Mouse (Mus musculus): ENCODE measurements around the gene Gpatch8.

Gpatch8 gene

DNA sequence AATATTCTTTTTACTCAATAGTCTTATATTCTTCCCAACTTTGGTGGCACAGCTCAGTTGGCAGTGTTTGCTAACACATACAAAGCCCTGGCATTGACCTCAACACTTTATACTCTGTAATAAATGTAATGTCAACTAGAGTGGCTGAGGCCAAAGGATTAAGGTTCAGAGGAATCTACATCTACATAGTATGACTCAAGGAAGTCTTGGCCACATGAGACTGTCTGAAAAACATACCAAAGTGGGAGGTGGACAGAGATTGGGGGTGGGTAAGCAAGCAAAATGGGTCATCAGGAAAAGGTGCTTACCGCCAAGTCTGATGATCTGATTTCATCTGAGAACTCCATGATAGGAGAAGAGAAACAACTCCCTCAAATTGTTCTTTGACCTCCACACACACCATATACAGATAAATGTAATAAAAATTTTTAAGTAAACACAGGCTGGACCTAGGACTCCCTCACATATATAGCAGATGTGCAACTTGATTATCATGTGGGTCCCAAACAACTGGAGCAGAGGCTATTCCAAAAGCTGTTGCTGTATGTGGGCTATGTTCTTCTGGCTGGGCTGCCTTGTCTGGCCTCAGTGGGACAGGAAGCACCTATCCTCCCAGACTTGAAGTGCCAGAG is 41.3 kb downstream of the Gpatch8 start:
- in situ Hi-C loops (cut with MboI, MseI): no loop called here

DNA sequence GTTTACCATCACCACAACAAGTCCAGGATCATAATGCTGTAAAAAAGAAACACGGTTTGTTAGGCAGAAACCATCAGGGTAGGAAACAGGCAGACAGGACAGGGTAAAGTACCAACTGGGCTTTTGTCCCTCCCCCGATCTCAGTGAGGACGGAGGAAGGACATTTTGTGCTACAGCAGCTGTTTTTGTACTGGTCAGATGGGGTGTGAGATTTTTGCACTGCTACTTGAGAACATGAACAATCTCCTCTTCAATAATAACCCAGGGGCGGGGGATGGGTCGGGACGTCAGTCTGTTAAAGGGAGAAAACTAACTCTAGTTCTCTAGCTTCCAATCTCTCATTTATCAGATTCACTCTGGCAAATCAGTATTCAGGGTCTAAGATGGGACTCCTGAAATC is 46.0 kb downstream of the Gpatch8 start:
- in situ Hi-C loops (cut with MboI, MseI): no loop called here

DNA sequence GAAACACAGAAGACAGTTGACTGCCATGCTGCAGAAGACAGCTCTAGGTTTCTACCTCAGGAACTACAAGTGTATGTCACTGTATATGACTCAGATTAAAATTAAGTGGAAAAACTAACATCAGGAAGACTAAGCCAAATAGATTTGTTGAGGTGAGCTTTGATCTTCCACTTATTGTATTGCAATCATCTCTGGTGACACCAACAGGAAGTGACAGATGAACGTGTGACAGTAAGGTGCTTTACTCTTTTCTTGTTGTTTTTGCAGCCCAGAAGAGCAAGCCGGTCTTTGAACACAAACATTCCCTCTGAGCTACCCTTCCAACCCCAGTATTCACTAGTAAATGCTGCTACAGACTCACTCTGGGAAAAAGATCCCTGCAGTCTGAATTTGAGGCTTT is 59.5 kb downstream of the Gpatch8 start:
- in situ Hi-C loops (cut with MboI, MseI): loop anchor here in 1 of 2 experiments (5.0 kb wide), 1 partner anchor 81 kb away; the partner anchor contains the start of gene Gm11627

DNA sequence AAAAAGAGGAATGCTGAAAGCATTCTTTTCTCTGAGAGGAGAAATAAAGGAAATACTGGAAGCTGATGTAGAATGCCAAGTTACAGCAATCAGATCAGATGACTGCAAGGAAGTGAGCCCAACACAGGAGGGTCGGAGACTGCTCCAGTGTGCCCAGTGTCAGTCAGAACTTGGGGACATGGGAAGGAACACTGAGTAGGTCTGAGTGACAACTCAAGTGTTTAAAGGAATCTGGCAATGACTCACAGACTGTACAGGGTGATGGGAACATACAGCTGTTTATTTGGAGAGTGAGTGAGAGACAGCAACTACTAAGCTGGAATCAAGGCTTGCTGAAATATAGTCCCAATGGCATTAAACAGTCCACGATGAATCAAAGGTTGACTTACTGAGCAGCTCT is 60.0 kb downstream of the Gpatch8 start:
- in situ Hi-C loops (cut with MboI, MseI): loop anchor here in 1 of 2 experiments (5.0 kb wide), 1 partner anchor 81 kb away; the partner anchor contains the start of gene Gm11627

DNA sequence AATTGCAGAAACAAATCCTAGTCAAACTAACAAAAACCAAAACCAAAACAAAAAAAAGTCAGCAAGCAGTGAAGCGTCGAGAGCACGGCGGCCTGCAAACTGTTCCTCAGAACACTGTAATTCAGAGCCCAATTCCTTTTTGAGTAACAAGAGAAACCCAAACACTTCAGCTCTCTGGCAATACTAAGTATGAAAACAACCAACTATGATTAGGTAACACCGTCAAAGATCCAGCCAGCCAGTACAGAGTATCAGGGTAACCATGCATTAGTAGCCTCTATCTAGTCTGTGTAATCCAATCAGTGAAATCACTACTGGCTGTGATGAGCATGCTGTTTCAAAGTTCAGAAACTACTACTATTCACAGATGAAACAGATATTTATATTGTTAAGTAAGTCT is 60.5 kb downstream of the Gpatch8 start:
- in situ Hi-C loops (cut with MboI, MseI): loop anchor here in 1 of 2 experiments (5.0 kb wide), 1 partner anchor 82 kb away; the partner anchor contains the start of gene Gm11627

DNA sequence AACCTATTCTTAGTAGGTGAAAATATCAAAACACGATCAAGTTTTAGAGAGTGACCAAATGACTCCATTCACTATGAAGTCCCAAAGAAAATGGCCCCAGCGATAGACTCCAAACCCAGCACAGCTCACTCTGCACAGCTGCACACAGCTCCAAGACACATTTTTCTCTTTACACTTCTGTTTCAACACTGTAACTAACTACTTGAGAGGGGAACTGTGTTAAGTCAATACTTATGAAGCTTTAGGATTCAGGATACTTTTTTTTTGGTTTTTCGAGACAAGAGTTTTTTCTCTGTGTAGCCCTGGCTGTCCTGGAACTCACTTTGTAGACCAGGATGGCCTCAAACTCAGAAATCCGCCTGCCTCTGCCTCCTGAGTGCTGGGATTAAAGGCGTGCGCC is 61.1 kb downstream of the Gpatch8 start:
- in situ Hi-C loops (cut with MboI, MseI): loop anchor here in 1 of 2 experiments (5.0 kb wide), 1 partner anchor 82 kb away; the partner anchor contains the start of gene Gm11627

DNA sequence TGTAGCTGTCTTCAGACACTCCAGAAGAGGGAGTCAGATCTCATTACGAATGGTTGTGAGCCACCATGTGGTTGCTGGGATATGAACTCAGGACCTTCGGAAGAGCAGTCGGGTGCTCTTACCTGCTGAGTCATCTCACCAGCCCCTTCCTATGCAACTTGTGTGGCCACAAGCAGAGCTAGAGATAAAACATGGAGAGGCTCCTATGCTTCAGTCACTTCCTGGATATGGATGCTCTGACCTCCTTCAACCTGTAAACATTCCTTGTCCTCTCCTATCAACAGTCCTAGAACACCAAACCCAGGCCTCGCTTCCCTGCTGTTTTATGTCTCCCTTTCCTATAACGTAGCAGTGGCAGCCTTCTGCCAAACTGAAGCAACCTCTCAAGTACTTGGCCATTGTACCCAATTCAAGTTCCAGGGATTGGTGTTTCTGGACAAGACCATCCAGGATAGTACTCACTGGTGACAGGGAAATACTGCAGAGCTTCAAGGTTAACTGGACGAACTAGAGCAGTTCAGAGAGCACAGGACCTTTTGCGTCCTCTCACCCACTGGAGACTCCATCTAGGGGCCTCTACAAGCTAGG is 62.0 kb downstream of the Gpatch8 start:
- in situ Hi-C loops (cut with MboI, MseI): no loop called here

DNA sequence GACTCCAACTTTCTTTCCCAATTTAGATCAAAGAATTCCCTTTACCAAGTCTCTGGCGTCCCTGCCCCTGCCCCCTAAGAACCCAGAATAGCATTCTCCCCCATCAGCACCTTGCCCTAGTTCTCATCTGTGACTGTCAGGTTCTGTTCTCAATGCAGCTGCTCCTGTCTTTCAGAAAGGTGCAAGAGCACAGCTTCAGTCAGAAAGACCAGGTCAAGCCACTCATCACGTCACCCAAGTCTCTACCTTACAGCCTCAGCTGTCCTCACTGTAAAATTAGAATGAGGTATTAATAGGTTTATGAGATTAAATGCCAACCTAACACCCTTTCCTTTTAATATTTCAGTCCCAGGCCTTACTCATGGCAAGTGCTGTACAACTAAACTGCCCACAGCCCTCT is 63.0 kb downstream of the Gpatch8 start:
- in situ Hi-C loops (cut with MboI, MseI): no loop called here

DNA sequence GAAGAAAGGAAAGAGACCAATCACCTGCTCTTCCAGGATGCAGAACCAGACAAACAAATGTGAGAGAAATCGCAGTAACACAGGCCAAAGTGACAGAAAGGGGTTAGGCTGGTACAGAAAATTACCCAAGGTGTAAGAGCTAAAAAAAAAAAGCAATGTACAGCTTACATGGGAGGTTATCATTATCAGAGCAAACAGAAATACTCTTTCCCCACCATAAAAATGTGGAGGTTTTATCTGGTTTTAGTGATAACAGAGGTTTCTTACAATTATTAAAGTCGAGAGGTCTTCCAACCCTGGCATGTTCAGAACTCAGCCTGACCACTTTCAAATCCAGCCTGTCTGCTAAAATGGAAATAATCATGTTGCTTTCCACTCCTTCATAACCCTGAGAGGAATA is 68.3 kb downstream of the Gpatch8 start:
- in situ Hi-C loops (cut with MboI, MseI): loop anchor here in 1 of 2 experiments (5.0 kb wide), 1 partner anchor 94 kb away; no protein-coding TSS in a partner anchor

DNA sequence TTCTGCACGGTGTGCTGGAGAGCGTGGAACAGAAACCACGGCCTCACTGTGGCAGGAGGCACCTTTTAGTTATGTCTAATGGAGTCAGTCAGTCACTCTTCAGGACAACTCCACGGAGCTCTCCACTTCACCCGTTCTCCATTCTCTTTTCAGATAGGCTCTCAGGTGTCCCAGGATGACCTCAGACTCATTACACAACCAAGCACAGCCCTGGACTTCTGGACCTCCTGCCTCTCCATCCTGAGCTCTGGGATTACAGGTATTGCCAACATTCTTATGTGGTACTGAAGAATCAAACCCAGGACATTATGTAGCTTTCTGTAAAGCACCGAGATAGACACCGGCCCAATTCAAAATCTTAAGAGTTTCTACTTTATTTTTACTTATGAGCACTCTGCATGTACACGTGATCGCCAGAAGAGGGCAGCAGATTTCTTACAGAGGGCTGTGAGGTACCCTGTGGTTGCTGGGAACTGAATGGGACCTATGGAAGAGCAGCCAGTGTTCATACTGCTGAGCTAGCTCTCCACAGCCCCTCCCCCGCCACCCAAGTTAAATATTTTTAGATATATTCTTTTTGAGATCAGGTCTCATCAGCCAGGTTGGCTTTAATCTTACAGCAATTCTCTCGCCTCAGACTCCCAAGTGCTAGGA is 69.3 kb downstream of the Gpatch8 start:
- in situ Hi-C loops (cut with MboI, MseI): loop anchor here in 1 of 2 experiments (5.0 kb wide), 1 partner anchor 95 kb away; no protein-coding TSS in a partner anchor

DNA sequence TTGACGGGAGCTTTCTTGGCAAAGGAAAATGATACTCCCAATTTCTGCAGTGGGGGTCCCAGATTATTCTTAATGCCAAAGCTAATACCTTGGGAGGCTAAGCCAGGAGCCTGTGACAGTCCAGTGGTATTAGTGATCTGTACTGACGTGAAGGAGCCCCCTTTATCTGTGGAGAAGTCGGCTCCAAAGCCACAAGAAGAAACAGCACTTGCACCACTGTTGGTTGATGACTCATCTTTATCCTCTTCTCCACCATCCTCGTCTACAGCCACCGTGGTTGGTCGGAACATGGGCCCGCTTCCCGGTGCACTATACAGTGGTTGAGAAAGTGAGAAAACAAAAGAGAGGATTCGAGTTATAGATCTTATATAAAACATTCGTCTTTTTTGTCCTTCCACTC is 74.4 kb downstream of the Gpatch8 start:
- in situ Hi-C loops (cut with MboI, MseI): no loop called here

DNA sequence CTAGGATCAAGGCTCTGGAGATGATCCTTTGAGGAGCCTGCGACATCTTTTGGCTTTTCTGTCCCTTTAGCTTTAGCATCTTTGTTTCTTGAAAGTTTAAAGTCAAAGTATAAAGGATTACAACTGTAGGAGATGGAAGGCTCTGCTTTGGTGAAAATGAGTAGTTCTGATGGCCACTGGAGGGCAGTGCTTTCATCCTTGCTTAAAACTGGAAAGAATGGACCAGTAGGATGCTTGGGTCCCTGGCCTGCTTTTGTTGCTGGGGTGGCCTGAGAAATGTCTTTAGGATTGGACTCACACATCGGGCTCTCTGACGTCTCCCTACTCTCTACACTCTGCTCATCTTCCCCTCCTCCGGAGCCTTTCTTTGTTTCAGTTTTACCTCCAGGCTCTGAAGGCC is 75.3 kb downstream of the Gpatch8 start:
- in situ Hi-C loops (cut with MboI, MseI): no loop called here

DNA sequence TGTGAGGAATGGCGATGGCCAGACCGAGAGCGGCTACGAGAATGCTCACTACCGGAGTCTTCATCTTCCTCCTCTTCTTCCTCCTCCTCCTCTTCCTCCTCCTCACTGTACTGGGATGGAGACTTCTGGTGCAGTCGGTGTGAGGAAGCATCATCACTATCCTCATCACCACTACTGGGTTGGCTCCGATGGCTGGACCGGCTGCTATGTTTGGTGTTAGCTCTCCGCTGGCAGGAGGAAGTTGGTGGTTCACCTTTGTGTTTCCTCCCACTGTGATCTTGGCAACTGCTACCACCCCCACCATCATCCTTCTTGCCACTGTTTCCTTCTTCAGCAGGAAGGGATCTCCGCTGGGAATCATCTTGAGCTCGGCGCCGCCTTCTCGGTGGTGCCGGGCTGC is 76.1 kb downstream of the Gpatch8 start:
- in situ Hi-C loops (cut with MboI, MseI): no loop called here

DNA sequence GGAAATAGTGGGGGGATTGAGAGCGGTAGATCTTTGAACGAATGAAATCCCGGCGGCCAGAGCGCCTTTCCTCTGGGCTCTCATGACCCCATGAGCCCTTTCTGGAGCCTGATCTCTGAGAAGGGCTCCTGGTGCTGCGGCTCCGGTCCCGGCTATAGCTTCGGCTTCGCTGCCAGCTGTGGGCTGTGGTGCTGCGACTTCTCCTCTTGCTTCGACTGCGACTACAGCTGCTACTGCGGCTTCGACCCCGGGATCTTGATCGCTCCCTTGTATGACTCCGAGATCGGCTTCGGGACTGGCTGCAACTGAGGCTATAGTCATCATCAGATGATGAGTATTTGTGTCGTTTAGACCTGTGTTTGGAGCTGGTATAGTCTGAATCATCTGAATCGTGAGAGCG is 76.6 kb downstream of the Gpatch8 start:
- in situ Hi-C loops (cut with MboI, MseI): no loop called here

DNA sequence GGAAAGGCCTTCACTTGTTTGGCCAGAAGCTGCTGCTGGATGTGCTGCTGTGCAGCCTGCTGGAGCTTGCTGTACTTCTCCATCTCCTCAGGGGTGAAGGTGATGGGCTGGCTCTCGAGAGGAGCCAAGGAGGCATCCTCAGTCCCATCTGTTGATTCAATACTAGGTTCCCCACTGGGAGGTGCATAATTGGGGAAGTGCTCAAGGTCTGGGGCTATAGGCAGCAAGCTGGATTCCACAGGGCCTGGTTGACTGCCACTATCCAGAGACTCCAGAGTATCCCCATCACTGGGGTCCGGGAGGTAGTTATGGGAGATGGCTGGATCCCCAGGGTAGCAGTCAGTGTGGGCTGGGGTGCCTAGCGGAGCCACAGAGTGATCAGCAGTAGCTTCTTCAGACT is 77.5 kb downstream of the Gpatch8 start:
- in situ Hi-C loops (cut with MboI, MseI): no loop called here

DNA sequence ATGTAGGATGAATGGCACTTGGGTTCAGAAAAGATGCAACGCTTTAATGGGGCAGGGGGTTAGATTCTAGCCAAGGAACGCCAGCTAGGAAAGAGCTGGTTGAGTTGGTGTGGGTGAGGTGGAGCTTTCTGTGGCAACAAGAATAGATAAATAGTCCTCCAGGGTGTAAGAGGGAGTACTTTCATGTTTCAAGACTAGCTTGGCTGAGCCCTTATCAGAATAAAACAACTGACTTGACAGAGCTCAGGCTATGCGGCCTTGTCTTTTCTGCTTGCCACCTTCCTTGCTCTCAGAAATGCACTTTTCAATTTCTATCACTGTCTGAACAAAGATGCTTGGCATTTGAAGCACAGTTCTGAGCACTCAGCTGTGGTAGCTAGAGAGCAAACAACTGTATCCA is 81.2 kb downstream of the Gpatch8 start:
- in situ Hi-C loops (cut with MboI, MseI): no loop called here

DNA sequence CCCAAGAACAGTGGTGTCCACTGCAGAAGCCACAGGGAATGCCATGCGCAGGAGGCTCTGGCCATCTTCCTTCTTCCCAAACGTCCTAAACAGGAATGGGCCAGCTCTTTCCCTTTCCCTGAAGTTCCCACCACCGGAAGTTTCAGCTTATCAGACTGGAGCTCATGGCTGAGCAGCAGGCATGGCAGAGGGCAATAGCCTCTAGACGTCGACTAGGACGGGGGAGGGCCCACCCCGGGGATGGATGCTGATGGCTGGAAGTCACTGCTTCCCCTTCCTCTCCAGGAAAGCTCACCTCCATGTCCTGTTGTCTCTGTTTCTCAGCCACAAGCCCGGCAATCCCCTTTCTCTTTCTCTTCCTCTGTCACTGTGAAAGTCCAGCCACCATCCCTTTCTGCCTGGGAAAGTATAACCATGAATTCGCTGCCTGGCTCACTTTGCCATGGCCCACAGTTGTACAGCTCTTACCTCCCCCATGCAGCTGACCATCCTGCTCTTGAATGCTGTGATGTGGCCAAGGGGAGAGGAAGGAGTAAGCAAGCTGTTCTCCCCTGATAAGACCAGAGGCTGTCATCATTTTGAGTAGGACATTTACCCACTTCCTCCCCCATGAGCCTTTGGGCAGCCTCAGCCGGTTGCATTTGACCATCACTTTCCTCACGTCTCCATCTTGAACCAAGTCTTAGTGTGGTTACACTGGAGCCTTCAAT is 86.4 kb downstream of the Gpatch8 start, which contains the start of gene Itga2b:
Itga2b (minus strand) TSS at position 475 of the 710 bp plus-strand sequence.
- in situ Hi-C loops (cut with MboI, MseI): no loop called here

DNA sequence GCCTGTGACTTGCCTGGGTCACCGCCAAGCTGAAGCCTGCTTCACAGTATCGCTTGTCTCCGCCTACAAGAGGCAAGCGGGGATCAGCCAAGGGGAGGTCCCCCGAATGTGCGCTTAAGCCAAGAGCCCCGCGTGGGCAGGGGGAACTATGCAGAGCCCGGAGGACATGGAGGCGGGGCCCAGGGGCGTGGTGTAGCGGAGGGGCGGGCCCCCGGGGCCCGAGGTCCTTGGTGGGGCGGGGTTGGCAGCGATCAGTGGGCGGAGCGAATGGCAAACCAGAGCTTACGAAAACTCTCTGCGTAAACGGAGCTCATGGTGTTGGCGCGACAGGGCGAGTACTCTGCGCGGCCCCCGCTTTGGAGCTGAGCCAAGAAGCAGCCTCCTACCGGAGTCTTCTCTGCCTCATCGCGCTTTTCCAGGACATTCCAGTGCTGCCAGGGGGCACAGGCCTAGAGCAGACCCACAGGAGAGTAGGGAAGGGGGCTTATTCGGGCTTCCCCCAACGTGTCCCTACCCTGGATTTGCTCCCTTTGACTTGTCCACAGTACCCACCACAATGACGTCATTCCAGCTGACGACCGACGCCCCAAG is 89.1 kb downstream of the Gpatch8 start:
- in situ Hi-C loops (cut with MboI, MseI): no loop called here

DNA sequence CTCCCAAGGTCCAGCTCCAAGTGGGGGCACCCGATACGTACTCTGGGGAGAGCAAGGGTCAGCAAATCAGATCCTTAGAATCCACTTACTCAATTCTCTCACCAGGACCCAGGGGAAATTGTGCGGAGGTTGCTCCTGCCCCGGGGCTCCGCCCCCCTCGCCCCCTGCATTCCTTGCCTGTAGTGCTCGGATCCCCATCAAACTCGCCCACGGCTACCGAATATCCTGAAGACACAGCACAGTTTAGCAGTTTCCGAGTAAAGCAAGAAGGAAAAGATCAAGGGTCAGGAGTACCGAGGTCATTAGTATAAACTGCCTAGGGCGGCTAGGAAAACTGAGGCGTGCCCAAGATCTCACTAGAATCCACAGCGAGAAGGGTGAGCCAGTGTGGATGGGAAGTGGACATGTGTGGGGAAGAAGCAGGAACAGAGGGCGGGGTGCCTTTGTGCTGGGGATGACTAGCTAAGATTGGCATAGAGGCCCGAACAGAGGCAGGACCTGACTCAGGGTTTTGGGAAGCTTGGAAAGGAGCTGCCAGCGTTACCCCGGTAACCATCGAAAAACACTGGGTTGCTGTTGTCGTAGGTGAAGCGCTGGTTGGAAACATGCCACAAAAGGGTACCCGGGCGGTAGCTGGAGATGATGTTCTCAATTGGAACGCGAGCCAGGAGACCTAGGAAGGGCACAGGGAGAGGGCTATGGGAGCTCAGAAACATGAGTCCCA is 90.3 kb downstream of the Gpatch8 start:
- in situ Hi-C loops (cut with MboI, MseI): no loop called here

DNA sequence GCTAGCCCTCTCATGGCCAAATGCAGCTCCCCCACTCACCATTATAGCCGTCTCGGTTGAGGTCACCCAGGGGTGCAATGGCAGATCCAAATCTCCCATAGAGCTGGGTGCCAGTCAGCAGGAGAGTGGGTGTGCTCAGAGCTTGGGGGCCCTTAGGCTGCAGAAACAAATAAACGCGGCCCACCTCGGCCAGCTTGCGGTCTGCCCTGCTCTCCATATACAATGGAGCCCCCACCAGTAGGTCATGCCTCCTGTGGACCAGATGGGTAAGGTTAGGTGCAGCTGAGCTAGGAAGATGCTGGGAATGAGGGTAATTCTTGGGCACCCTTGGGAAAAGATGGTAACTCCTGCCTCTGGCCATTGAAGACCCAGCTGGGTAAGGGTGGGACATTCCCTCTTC is 91.3 kb downstream of the Gpatch8 start:
- in situ Hi-C loops (cut with MboI, MseI): no loop called here

DNA sequence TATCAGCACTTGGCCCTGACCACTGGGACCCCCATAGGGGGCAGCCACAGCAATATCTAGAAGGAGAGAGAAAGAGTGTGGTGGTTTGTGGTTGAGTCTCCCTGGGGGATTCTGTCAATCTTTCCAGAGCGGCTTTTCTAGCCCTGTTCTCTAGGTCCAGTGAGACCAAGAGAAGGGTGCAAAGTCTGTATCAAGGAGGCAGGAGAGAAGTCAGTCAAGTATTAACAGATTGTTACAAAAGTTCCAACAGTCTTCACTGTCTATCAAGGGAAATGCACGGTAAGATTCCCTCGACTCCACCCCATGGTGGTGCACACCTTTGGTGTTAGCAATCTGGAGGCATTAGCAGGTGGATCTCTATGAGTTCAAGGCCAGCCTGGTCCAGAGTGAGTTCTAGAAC is 94.4 kb downstream of the Gpatch8 start:
- in situ Hi-C loops (cut with MboI, MseI): no loop called here

Measured in T-helper 17 cell (primary cell).